Mouse (Mus musculus): Measurements from ENCODE around the gene Mphosph9. TPM values are rescaled to one million over a fixed set of nuclear protein-coding genes. Genes with fewer than 3 reads are reported as not detected.

The Mphosph9 gene
- total and polyA plus RNA-seq, 3 experiments: 5.6 to 9.8 (median 8.0) TPM

DNA sequence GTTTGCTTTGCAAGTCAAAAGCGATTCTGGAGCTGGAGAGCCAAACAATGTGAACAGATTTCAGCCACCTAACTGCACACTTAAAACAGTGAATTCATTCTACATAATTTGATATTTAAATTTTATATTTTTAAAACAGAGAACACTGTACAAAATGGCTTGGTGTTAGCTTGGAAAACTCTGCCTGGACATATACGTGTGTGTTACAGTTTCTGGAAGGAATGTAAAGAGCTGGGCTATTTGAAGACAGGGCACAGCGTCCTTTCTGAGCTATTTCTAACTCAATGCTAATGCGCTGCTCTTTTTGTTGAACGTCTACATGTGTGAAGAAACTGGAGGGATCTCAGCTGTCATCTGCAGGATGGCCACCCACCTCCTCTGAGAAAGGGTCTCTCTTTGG lies 33.8 kb downstream of the Mphosph9 start:
- no peak for DNase-seq (ENCODE audit: extremely low read depth)
- dilution Hi-C loops (cut with MboI; ENCODE audit: extremely low pct_ligation_motif_present, extremely low pct_unique_long_range_greater_than_20kb, low sequenced_read_pairs): no loop called here
- Histone ChIP-seq H3K4me1 (ENCODE audit: control insufficient read depth in 1 of 2, insufficient read depth in 2 of 2) (no peaks in the 10 kb centered on the region), H3K27me3 (replicated peaks) (no peaks in the 10 kb centered on the region), H3K9ac (ENCODE audit: insufficient read depth, low read depth) (no peak overlapping the region), H3K27ac (ENCODE audit: insufficient read depth, low read depth) (no peak overlapping the region), H3K9me3 (replicated peaks; ENCODE audit: low read length) (peaks cover 3% of the 10 kb centered on the region), H3K4me2 (ENCODE audit: insufficient read depth, low read depth, poor library complexity, severe bottlenecking) (no peak overlapping the region), H3K4me3 (replicated peaks in 1 of 3; ENCODE audit: low read depth in 2 of 3, low read length in 2 of 3, poor library complexity in 1 of 3) (no peak overlapping the region), H3K36me3 (replicated peaks in 1 of 2; ENCODE audit: control insufficient read depth in 1 of 2, insufficient read depth in 1 of 2, low read length in 1 of 2) (peaks cover 45 to 79% of the 10 kb centered on the region in 2 experiments), H3K79me2 (replicated peaks; ENCODE audit: control insufficient read depth, extremely low read depth, insufficient read depth, poor library complexity, severe bottlenecking) (no peaks in the 10 kb centered on the region)
- in situ Hi-C loops (cut with MboI; ENCODE audit: low pct_ligation_motif_present, low pct_unique_long_range_greater_than_20kb, low sequenced_read_pairs): no loop called here
- TF ChIP-seq MAZ (IDR thresholded peaks at IDR 0.05; ENCODE audit: low read depth, low read length) (no peak), MAX (IDR thresholded peaks at IDR 0.05; ENCODE audit: low read length) (no peak)

- in situ Hi-C loops (cut with MboI; ENCODE audit: low pct_ligation_motif_present, low pct_unique_long_range_greater_than_20kb, low sequenced_read_pairs): no loop called here
- Histone ChIP-seq H3K27me3 (replicated peaks) (no peaks in the 10 kb centered on the region), H3K9ac (ENCODE audit: insufficient read depth, low read depth) (no peak overlapping the region), H3K9me3 (replicated peaks; ENCODE audit: low read length) (peaks cover 5% of the 10 kb centered on the region), H3K79me2 (replicated peaks; ENCODE audit: control insufficient read depth, extremely low read depth, insufficient read depth, poor library complexity, severe bottlenecking) (no peaks in the 10 kb centered on the region), H3K4me2 (ENCODE audit: insufficient read depth, low read depth, poor library complexity, severe bottlenecking) (no peak overlapping the region), H3K4me1 (ENCODE audit: control insufficient read depth in 1 of 2, insufficient read depth in 2 of 2) (no peaks in the 10 kb centered on the region), H3K27ac (ENCODE audit: insufficient read depth, low read depth) (no peak overlapping the region), H3K36me3 (replicated peaks in 1 of 2; ENCODE audit: control insufficient read depth in 1 of 2, insufficient read depth in 1 of 2, low read length in 1 of 2) (peaks cover 42 to 79% of the 10 kb centered on the region in 2 experiments), H3K4me3 (replicated peaks in 1 of 3; ENCODE audit: low read depth in 2 of 3, low read length in 2 of 3, poor library complexity in 1 of 3) (no peak overlapping the region)
- DNase-seq (ENCODE audit: extremely low read depth): no peak
- TF ChIP-seq MAX (IDR thresholded peaks at IDR 0.05; ENCODE audit: low read length) (no peak), RCOR1 (conservative IDR thresholded peaks at IDR 0.05; ENCODE audit: low read depth, low read length) (no peak), MAFK (IDR thresholded peaks at IDR 0.05; ENCODE audit: insufficient replicate concordance, low read length) (no peak), MYC (IDR thresholded peaks at IDR 0.05; ENCODE audit: low read depth, low read length) (no peak), EP300 (IDR thresholded peaks at IDR 0.05; ENCODE audit: low read length) (no peak), ZNF384 (IDR thresholded peaks at IDR 0.05; ENCODE audit: low read depth, low read length) (no peak), BHLHE40 (IDR thresholded peaks at IDR 0.05; ENCODE audit: low read depth, low read length) (no peak), ZMIZ1 (IDR thresholded peaks at IDR 0.05; ENCODE audit: low read depth, low read length) (no peak), USF1 (IDR thresholded peaks at IDR 0.05; ENCODE audit: low read depth, low read length) (no peak), SIN3A (IDR thresholded peaks at IDR 0.05; ENCODE audit: low read length) (no peak), POLR2A (IDR thresholded peaks at IDR 0.05; ENCODE audit: low read depth, low read length) (no peak), JUND (conservative IDR thresholded peaks at IDR 0.05; ENCODE audit: low read depth, low read length) (no peak), CTCF (conservative IDR thresholded peaks at IDR 0.05 in 1 of 2, IDR thresholded peaks at IDR 0.05 in 1 of 2; ENCODE audit: low read depth in 2 of 2, low read length in 2 of 2) (no peak), MEF2A (IDR thresholded peaks at IDR 0.05; ENCODE audit: borderline replicate concordance, low read depth, low read length) (no peak), SMC3 (IDR thresholded peaks at IDR 0.05; ENCODE audit: low read depth, low read length) (no peak), UBTF (IDR thresholded peaks at IDR 0.05; ENCODE audit: low read depth, low read length) (no peak), KAT2A (IDR thresholded peaks at IDR 0.05; ENCODE audit: insufficient replicate concordance, low read length) (no peak)
- dilution Hi-C loops (cut with MboI; ENCODE audit: extremely low pct_ligation_motif_present, extremely low pct_unique_long_range_greater_than_20kb, low sequenced_read_pairs): no loop called here
Measured at GRCm38 (mm10) chr5:124290216-124290615, 37.6 kb downstream of the Mphosph9 start.

Measured in CH12.LX (cell line).